Mouse (Mus musculus): ENCODE results near the gene Pax7. TPM values are rescaled to one million over a fixed set of nuclear protein-coding genes. Genes with fewer than 3 reads are reported as not detected.

Gene Pax7
- polyA plus RNA-seq, 1 experiment from 2014 or later, result not detected

DNA sequence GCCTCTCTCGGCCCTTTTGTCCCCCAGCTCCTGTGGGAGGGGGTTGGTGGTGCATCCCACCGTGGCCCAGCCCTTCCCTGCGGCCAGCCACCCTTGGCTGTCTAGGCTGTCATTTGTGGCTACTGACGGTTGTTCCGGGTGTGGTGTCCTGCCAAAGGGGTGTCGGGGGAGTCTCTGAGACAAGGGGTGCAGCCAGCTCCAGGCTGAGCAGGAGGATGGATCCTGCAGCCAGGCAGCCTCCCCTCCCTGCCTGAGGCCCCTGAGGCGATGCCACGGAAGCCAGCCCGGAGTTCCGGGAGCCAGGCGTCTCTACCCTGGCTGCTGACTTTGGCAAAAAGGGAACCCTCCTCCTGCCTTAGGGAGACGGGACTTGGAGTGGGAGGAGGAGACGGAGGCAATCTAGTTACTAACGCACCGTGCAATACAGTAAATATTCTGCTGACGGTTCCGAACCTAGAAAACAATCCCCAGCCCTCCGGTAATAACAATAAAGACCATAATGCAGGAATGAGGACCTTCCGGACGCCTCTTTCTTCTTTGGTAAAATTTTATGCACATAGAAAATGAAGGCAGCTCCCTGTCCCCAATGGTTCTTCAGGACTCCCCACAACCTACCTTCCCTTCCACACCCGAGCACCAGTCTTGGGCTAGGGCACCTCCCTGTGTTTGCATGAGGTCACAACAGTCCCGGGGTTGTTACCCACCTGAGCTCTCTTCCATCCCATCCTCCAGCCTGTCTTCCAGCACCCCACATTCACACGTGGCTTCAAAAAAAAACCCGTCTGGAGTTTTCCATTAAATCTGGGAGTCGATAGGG lies 19.1 kb upstream of the Pax7 start:
- Histone ChIP-seq H3K27ac (ENCODE audit: low read length) (no peak overlapping the region), H3K4me3 (ENCODE audit: low read length) (no peak overlapping the region), H3K9ac (replicated peaks; ENCODE audit: low read length) (no peak overlapping the region), H3K9me3 (ENCODE audit: low read length) (no peaks in the 10 kb centered on the region; the same call in 1 of the 2 replicates), H3K36me3 (ENCODE audit: insufficient read depth, low read length) (no peaks in the 10 kb centered on the region), H3K4me2 (replicated peaks; ENCODE audit: low read depth, low read length) (no peak overlapping the region), H3K27me3 (ENCODE audit: insufficient read depth, low read length) (peaks cover 91% of the 10 kb centered on the region), H3K4me1 (ENCODE audit: insufficient read depth, low read length) (no peaks in the 10 kb centered on the region)
- no peak for ATAC-seq (ENCODE audit: low FRiP score, low TSS enrichment)
- WGBS, result 1% methylated on average over 25 of the region's 25 CpGs

DNA sequence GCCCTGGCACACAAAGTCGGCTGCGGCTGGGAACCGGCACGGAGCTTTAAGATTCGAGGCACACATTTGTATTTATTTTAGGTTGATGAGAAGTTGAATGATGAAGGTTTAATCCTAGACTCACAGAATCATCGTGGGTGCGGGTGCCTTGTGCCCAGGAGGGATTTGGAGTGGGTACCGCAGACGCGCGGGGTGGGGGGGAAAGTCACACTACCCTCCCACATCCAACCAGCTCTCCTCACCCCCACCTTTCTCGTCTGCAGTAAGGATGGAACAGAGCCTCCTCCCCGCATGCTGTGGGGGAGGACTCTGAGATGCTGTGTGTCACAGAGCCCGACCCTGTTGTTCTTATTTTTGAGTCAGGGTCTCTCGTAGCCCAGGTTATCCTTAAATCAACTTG lies 18.1 kb upstream of the Pax7 start:
- H3K4me1 ChIP-seq (ENCODE audit: insufficient read depth, low read length), result no peaks in the 10 kb centered on the region
- 12% methylated on average over 15 of the region's 15 CpGs for WGBS

DNA sequence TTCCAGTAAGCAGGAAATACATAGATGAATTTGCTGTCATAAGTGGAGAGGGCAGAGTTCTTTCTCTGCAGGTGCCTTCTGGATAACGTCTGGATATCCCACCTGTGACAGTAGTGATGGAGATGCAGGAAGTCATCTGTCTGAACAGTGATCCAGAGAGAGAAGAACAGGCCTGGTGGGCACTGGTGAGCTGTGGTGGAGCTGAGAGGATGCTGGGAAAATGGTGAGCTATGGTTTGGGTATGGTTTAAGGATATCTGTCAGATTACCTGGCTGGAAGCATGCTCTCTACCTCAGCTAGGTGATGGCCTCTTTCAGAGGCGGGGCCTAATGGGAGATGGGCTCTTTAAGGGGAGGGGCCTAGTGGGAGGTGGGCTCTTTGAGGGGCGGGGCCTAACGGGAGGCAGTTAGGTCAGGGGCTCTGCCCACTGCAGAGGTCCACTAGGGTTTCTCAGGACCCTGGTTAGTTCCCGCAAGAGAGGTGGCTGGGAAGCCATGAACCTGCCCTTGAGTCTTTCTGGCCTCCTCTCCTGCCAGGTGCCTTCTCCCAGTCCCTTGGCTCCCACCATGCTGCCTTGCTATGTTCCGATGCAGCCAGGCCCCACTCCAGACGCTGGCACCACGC lies 17.3 kb upstream of the Pax7 start:
- Histone ChIP-seq H3K9ac (replicated peaks; ENCODE audit: low read length) (no peak overlapping the region), H3K36me3 (ENCODE audit: insufficient read depth, low read length) (no peaks in the 10 kb centered on the region), H3K27ac (ENCODE audit: low read length) (no peak overlapping the region), H3K4me1 (ENCODE audit: insufficient read depth, low read length) (no peaks in the 10 kb centered on the region), H3K27me3 (ENCODE audit: insufficient read depth, low read length) (peaks cover 78% of the 10 kb centered on the region), H3K4me2 (replicated peaks; ENCODE audit: low read depth, low read length) (no peak overlapping the region), H3K9me3 (ENCODE audit: low read length) (no peaks in the 10 kb centered on the region; the same call in 1 of the 2 replicates), H3K4me3 (ENCODE audit: low read length) (no peak overlapping the region)
- WGBS, result 15% methylated on average over 8 of the region's 8 CpGs
- no peak for ATAC-seq (ENCODE audit: low FRiP score, low TSS enrichment)

More for the DNA sequence above, 18.1 kb upstream of the Pax7 start:
- ATAC-seq (ENCODE audit: low FRiP score, low TSS enrichment), result no peak
- no peak overlapping the region for H3K27ac ChIP-seq (ENCODE audit: low read length)
- no peaks in the 10 kb centered on the region; the same call in 1 of the 2 replicates for H3K9me3 ChIP-seq (ENCODE audit: low read length)
- H3K9ac ChIP-seq (replicated peaks; ENCODE audit: low read length), result no peak overlapping the region
- no peak overlapping the region for H3K4me2 ChIP-seq (replicated peaks; ENCODE audit: low read depth, low read length)
- no peak overlapping the region for H3K4me3 ChIP-seq (ENCODE audit: low read length)
- peaks cover 84% of the 10 kb centered on the region for H3K27me3 ChIP-seq (ENCODE audit: insufficient read depth, low read length)
- H3K36me3 ChIP-seq (ENCODE audit: insufficient read depth, low read length), result no peaks in the 10 kb centered on the region

- H3K4me3 ChIP-seq (ENCODE audit: low read length), result no peak overlapping the region
- no peak for ATAC-seq (ENCODE audit: low FRiP score, low TSS enrichment)
- WGBS, result 11% methylated on average over 7 of the region's 7 CpGs
- no peak overlapping the region for H3K9ac ChIP-seq (replicated peaks; ENCODE audit: low read length)
- no peaks in the 10 kb centered on the region; the same call in 1 of the 2 replicates for H3K9me3 ChIP-seq (ENCODE audit: low read length)
- H3K4me1 ChIP-seq (ENCODE audit: insufficient read depth, low read length), result no peaks in the 10 kb centered on the region
- no peak overlapping the region for H3K4me2 ChIP-seq (replicated peaks; ENCODE audit: low read depth, low read length)
- H3K36me3 ChIP-seq (ENCODE audit: insufficient read depth, low read length), result no peaks in the 10 kb centered on the region
- H3K27me3 ChIP-seq (ENCODE audit: insufficient read depth, low read length), result peaks cover 71% of the 10 kb centered on the region
- H3K27ac ChIP-seq (ENCODE audit: low read length), result no peak overlapping the region
Measured at GRCm38 (mm10) chr4:139843456-139843855, 10.1 kb upstream of the Pax7 start.

- H3K4me2 ChIP-seq (replicated peaks; ENCODE audit: low read depth, low read length), result no peak overlapping the region
- H3K4me3 ChIP-seq (ENCODE audit: low read length), result no peak overlapping the region
- no peaks in the 10 kb centered on the region; the same call in 1 of the 2 replicates for H3K9me3 ChIP-seq (ENCODE audit: low read length)
- H3K36me3 ChIP-seq (ENCODE audit: insufficient read depth, low read length), result no peaks in the 10 kb centered on the region
- WGBS, result 71% methylated on average over 7 of the region's 7 CpGs
- H3K27ac ChIP-seq (ENCODE audit: low read length), result no peak overlapping the region
- H3K9ac ChIP-seq (replicated peaks; ENCODE audit: low read length), result no peak overlapping the region
- no peaks in the 10 kb centered on the region for H3K4me1 ChIP-seq (ENCODE audit: insufficient read depth, low read length)
- peaks cover 71% of the 10 kb centered on the region for H3K27me3 ChIP-seq (ENCODE audit: insufficient read depth, low read length)
- ATAC-seq (ENCODE audit: low FRiP score, low TSS enrichment), result no peak
Measured at GRCm38 (mm10) chr4:139842919-139843318, 9.6 kb upstream of the Pax7 start.

DNA sequence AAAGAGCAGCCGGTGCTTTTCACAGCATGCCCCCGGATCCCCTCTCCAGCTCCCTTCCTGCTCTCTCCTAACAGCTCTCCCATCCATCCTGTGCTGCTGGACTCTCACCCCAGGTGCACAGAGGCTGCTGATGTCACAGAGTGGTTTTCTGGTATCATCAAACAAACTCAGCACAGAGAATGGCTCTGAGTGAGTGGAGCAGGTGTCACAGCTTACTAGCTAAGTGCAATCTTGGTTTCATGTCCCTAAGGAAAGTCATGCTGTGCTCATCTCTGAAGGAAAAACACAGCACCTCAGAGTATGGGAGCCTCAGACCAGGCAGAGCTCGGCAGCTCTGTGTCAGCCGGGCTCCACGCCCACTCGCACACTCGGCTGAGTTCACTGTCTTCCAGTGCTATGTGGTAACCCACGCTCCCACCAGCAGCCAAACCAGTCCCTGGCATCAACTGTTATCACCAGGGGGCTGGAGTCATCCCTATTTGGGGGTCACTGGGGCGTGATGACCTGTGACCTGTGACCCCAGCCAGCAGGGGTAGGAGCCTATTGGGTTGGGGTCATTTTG lies 7.7 kb upstream of the Pax7 start:
- Histone ChIP-seq H3K4me3 (ENCODE audit: low read length) (no peak overlapping the region), H3K36me3 (ENCODE audit: insufficient read depth, low read length) (no peaks in the 10 kb centered on the region), H3K9ac (replicated peaks; ENCODE audit: low read length) (no peak overlapping the region), H3K4me2 (replicated peaks; ENCODE audit: low read depth, low read length) (no peak overlapping the region), H3K27ac (ENCODE audit: low read length) (no peak overlapping the region), H3K27me3 (ENCODE audit: insufficient read depth, low read length) (peaks cover 89% of the 10 kb centered on the region), H3K4me1 (ENCODE audit: insufficient read depth, low read length) (no peaks in the 10 kb centered on the region), H3K9me3 (ENCODE audit: low read length) (no peaks in the 10 kb centered on the region; the same call in 1 of the 2 replicates)
- no peak for ATAC-seq (ENCODE audit: low FRiP score, low TSS enrichment)
- 49% methylated on average over 9 of the region's 9 CpGs for WGBS

DNA sequence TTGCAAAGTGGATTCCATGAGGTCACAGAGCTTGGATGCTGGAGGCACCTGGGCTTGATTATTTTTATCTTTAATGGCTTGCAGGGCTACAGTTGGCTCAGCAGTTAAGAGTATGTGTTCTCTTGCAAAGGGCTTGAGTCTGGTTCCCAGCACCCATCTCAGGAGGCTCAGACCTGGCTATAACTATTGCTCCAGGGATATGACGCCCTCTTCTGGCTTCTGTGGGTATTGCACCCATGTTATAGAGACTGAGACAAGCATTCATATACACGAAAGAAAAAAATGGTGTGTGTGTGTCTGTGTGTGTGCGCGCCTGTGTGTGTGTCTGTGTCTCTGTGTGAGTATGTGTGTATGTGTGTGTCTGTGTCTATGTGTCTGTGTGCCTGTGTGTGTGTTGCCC lies 7.1 kb upstream of the Pax7 start:
- ATAC-seq (ENCODE audit: low FRiP score, low TSS enrichment), result no peak
- 79% methylated on average over 4 of the region's 4 CpGs for WGBS
- H3K4me3 ChIP-seq (ENCODE audit: low read length), result no peak overlapping the region
- no peaks in the 10 kb centered on the region for H3K4me1 ChIP-seq (ENCODE audit: insufficient read depth, low read length)
- no peak overlapping the region for H3K27ac ChIP-seq (ENCODE audit: low read length)
- no peak overlapping the region for H3K4me2 ChIP-seq (replicated peaks; ENCODE audit: low read depth, low read length)
- no peaks in the 10 kb centered on the region; the same call in 1 of the 2 replicates for H3K9me3 ChIP-seq (ENCODE audit: low read length)
- H3K9ac ChIP-seq (replicated peaks; ENCODE audit: low read length), result no peak overlapping the region
- H3K27me3 ChIP-seq (ENCODE audit: insufficient read depth, low read length), result peaks cover 95% of the 10 kb centered on the region
- no peaks in the 10 kb centered on the region for H3K36me3 ChIP-seq (ENCODE audit: insufficient read depth, low read length)

DNA sequence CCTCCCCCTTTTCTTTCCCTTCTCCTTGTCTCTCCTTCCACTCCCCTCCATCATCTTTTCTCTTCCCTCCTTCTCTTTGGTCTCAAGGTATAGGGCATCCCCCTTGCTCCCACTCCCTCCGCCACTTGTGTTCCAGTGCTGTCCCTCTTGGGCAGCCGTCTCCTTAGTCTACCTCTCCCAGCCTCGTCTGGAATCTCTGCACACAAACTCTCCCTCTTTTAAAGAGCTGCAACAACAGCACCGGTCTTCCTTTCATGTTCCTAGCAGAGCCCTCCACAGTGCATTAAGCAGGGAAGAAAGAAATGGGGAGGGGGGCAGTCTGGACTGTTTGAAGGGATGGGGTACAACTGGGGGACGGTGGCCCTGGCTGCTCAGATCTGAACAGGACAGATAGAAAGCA lies 3.4 kb upstream of the Pax7 start:
- H3K4me1 ChIP-seq (ENCODE audit: insufficient read depth, low read length), result peaks cover 11% of the 10 kb centered on the region

GRCm38 (mm10) chr4:139836196-139836595 lies 2.9 kb upstream of the Pax7 start:
- Histone ChIP-seq H3K36me3 (ENCODE audit: insufficient read depth, low read length) (no peaks in the 10 kb centered on the region), H3K4me1 (ENCODE audit: insufficient read depth, low read length) (peaks cover 11% of the 10 kb centered on the region), H3K4me2 (replicated peaks; ENCODE audit: low read depth, low read length) (no peak overlapping the region), H3K4me3 (ENCODE audit: low read length) (no peak overlapping the region), H3K27ac (ENCODE audit: low read length) (no peak overlapping the region), H3K9me3 (ENCODE audit: low read length) (no peaks in the 10 kb centered on the region; the same call in 1 of the 2 replicates), H3K27me3 (ENCODE audit: insufficient read depth, low read length) (peaks cover 99% of the 10 kb centered on the region), H3K9ac (replicated peaks; ENCODE audit: low read length) (no peak overlapping the region)
- ATAC-seq (ENCODE audit: low FRiP score, low TSS enrichment), result no peak
- WGBS, result under 1% methylated on average over 8 of the region's 8 CpGs

More for the DNA sequence above, 3.4 kb upstream of the Pax7 start:
- WGBS, result 9% methylated on average over 5 of the region's 5 CpGs
- Histone ChIP-seq H3K4me2 (replicated peaks; ENCODE audit: low read depth, low read length) (no peak overlapping the region), H3K36me3 (ENCODE audit: insufficient read depth, low read length) (no peaks in the 10 kb centered on the region), H3K27ac (ENCODE audit: low read length) (no peak overlapping the region), H3K4me3 (ENCODE audit: low read length) (no peak overlapping the region), H3K9ac (replicated peaks; ENCODE audit: low read length) (no peak overlapping the region), H3K9me3 (ENCODE audit: low read length) (no peaks in the 10 kb centered on the region; the same call in 1 of the 2 replicates), H3K27me3 (ENCODE audit: insufficient read depth, low read length) (peaks cover 99% of the 10 kb centered on the region)
- no peak for ATAC-seq (ENCODE audit: low FRiP score, low TSS enrichment)
